Mouse (Mus musculus): Measurements from ENCODE around the gene Id2. TPM values are rescaled to one million over a fixed set of nuclear protein-coding genes. Genes with fewer than 3 reads are reported as not detected.

The Id2 gene
- total RNA-seq, 2 experiments from 2014 or later: 7.7 to 25.9 TPM

DNA sequence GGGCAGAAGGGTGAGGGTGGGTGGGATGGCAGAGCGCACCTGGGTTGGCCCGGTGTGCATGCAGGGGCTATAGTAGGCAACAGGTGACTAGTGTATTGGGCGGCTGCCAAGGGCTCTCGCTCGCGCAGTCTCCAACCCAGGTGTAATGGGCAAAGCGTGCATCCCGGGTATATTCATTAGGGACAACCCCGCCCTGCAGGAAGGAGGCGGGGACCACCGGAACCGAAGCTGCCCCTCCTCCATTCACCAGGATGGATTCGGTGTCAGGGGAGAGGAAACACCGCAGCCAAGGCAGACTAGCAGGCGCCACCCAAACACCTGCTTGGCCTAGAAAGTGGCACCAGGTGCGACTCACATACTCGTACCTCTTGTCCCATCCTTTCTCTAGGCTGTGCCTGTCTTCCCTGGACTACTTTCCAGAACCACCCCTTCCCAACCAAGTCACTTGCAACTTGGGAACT lies 4.2 kb downstream of the Id2 start:
- ATAC-seq (replicated peaks; ENCODE audit: low FRiP score, low TSS enrichment, poor library complexity, severe bottlenecking): no peak

DNA sequence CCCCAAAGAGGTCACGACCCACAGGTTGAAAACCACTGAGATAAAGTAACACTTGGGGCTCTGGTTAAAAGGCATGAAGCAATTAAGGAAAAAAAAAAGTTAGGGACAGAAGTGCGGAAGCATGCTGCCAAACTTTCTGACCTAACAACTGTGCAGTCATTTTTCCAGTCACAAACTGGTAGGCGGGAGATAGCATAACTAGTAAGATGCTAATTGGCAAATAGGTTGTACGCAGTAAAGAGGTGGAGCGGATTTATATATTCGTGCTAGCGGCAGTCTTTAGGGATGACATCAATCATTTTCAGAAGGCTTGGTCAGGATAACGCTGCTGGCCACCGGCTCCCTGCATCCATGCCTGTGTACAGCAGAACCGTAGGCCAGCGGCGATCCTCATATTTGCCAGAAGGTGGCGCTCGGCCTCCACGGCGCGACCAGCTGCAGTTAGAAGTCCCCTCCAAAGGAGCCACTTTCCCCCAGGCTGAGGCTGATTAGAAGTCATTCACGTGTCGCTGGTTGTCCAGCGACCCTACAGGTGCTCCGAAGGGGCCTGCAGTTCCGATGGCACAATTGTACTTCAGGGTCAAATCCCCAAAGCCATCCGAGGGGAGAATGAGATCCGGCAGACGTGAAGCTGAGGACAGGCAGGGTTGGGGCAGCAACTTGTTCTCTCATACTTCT lies 4.8 kb downstream of the Id2 start:
- ATAC-seq (replicated peaks; ENCODE audit: low FRiP score, low TSS enrichment, poor library complexity, severe bottlenecking): peak; percentile 58

- ATAC-seq (replicated peaks; ENCODE audit: low FRiP score, low TSS enrichment, poor library complexity, severe bottlenecking): no peak
These were observed 7.5 kb downstream of the Id2 start for GRCm38 (mm10) chr12:25089433-25089832.

DNA sequence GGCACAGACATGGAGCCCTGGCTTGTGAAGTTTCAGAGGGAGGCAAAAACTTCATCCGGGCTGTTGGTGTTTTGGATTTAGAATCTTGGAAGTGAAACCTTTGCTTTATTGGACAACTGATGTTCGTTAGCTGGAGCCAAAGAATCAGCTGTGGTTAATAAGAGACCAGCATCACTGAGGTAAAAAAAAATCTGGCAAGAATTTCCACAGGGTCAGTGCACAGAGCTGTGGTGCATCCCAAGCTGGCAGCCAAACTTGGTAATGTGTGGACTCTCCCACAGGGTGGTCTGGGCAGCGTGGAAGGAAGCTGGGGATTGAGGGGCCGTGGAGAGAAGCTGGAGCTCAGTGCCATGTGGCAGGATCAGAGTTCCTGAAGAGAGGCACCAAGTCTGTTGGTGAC lies 10.0 kb downstream of the Id2 start:
- ATAC-seq (replicated peaks; ENCODE audit: low FRiP score, low TSS enrichment, poor library complexity, severe bottlenecking): no peak

DNA sequence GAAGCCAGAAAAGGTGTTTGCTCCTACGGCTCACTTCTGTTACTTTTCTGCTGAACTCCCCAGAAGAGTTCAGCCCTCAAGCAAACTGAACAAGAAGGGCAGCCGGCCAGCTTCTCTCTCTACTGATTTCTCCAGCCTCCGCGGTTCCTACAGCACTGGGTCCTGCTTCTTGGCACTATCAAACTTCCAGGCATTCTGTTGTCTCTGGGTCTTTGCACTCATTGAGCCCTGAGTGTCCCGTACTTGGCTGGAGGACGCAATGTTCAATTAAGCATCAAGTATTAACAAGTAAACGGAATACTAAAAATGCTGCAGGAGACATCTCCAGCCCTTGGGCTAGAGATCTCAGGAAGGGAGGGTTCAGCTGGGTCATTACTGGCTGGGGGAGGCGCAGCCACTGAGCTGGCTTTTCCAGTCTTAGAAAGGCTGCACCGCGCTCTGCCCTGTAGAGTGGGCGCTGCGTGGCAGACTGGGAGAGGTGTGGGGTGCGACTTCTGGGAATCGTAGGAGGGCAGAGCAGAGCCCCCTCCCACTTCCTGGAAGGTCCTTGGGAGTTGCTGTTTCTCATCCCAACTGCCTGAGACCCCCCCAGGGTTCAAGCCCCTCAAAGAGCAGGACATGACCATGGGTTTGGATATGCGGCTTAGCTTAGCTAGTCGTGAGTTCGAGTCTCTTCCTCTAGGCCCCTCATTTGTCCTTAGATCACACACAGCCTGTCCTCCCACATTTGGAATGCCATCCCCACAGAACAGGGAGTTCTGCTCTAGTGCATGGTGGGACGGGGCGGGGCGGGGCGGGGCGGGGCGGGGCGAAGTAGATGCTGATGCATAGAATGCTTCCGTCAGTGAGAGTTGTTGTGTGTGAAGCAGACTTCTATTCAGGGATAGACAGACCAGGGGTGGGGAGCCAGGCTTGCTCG lies 13.4 kb downstream of the Id2 start:
- ATAC-seq (replicated peaks; ENCODE audit: low FRiP score, low TSS enrichment, poor library complexity, severe bottlenecking): no peak

DNA sequence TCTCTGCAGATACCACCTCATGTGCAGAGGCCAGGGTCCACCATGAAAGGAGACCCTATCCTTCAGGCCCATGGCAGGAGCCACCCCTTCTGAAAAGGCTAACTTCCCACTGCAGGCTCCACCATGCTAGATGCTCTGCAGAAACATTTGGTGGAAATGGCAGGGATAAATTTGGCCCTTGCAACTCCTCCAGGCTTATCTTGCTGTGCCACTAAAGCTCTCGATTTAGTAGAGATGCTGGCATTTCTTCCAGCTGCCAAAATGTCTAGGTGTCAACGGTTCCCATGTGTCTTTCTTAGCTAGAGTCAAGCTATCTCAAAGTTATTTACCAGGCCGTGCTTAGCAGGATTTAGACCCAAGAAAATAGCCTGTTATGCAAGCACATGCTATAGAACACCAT lies 22.6 kb downstream of the Id2 start:
- no peak for ATAC-seq (replicated peaks; ENCODE audit: low FRiP score, low TSS enrichment, poor library complexity, severe bottlenecking)

DNA sequence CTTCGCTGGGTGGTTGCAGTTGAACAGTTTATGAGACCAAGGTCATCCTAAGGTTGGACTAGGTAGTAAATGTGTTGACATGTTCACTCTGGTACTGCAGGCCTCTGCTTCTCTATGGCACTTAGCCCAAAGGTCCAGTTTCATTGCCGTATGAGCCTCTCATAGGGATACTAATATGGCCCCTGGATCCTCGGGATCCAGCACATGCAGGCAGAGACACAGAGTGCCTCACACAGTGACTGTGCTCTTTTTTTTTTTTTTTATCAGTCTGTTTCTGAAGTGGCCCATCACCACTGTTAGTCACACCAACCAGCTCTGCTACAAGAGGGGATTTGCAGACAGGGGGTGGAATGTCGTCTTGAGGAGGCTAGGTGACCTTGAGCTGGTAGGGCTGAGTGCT lies 23.6 kb downstream of the Id2 start:
- no peak for ATAC-seq (replicated peaks; ENCODE audit: low FRiP score, low TSS enrichment, poor library complexity, severe bottlenecking)

DNA sequence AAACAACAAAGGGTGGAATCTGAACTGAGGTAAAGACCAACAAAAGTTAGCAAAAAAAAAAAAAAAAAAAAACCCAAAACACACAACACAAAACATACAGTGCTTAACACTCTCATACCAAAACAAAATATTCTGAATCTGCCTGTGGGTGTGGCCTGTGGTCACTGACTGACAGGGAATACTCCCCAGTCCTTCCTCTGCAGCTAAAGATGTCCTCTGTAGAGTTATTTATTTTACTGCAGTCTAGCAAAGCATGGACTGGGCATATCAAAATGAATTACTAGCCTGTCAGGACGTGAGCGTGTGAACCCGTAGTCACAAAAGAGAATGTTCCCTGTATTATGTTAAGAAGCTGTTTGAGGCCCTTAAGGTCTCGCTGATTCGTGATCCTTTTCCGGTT lies 34.7 kb downstream of the Id2 start:
- ATAC-seq (replicated peaks; ENCODE audit: low FRiP score, low TSS enrichment, poor library complexity, severe bottlenecking): no peak

GRCm38 (mm10) chr12:25060901-25061300 lies 36.0 kb downstream of the Id2 start:
- no peak for ATAC-seq (replicated peaks; ENCODE audit: low FRiP score, low TSS enrichment, poor library complexity, severe bottlenecking)

DNA sequence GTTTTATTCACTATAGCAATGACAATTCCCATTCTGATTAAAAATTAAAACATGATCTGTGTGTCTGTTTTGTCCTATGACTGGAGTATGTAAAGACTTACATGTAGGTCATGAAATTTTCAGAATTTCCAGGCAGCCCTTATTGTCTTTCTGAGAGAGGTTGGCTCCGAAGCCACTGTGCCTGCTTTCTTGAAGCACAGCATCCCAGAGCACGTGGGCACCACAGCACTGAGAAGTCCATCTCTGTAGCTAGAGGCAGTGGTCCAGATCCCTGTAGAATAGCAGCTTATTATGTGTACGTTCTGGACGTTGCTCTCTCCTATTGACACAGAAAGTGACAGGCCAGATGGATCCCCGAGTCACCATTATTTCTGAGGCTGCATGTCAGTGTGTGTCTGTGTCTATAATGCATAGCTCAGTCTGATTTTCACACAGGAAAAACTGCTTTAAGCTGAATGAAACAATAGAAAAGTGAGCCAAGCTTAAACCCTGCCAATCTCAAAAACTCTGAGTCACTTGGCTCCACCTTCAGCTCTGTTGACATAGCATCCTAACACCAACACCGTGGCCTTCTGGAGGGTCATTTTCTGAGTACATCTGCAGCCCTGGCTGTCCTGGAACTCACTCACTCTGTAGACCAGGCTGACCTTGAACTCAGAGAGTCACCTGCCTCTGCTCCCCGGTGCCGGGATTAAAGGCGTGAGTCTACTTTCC lies 37.3 kb downstream of the Id2 start:
- ATAC-seq (replicated peaks; ENCODE audit: low FRiP score, low TSS enrichment, poor library complexity, severe bottlenecking): no peak

- no peak for ATAC-seq (replicated peaks; ENCODE audit: low FRiP score, low TSS enrichment, poor library complexity, severe bottlenecking)
These were observed 42.0 kb downstream of the Id2 start for GRCm38 (mm10) chr12:25054963-25055362.

GRCm38 (mm10) chr12:25054511-25054910 lies 42.4 kb downstream of the Id2 start:
- ATAC-seq (replicated peaks; ENCODE audit: low FRiP score, low TSS enrichment, poor library complexity, severe bottlenecking): peak; percentile 29; the same call in 1 of the 2 replicates

DNA sequence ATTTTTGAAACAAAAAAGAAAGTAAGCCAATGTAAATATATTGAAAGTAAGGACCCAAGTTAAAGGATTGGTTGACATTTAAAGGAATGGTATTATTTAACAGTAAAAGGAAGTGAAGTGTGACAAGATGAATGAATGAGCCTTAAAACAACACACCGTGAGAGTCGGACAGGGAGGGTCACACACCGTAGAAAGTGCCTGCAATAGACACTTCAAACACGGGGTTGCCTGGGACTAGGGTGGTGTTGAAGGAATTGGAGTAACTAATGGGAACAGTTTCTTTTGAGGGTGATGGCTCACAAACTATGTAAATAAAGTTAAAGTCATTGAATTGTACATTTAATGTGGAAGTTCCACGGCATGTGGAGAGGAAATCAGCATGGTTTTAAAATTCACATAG lies 47.7 kb downstream of the Id2 start:
- ATAC-seq (replicated peaks; ENCODE audit: low FRiP score, low TSS enrichment, poor library complexity, severe bottlenecking): no peak

GRCm38 (mm10) chr12:25044579-25044978 lies 52.4 kb downstream of the Id2 start:
- no peak for ATAC-seq (replicated peaks; ENCODE audit: low FRiP score, low TSS enrichment, poor library complexity, severe bottlenecking)

DNA sequence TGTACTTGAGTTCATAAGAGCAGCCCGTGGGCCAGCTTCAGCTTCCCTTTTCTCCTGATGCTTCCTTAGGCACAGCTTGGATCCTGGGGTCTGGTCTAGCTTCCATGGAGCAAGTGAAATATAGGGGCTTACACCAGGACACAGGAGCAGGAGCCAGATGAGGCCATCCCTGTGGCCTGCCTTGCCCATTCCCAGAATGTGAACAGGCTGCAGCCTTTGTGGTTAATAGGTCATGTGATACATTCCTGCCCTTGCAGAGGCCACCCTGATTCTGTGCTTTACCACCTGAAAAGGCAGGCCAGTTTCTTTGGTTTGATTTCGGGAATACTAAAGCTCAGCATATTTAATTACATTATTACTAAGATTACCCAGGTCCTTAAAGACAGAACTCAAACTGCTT lies 52.9 kb downstream of the Id2 start:
- ATAC-seq (replicated peaks; ENCODE audit: low FRiP score, low TSS enrichment, poor library complexity, severe bottlenecking): no peak

Other genes with a start within 250 kb of the Id2 start
- gene Kidins220, start 122.2 kb downstream of the Id2 start, total RNA-seq (2014; fragmentation: Nextera tagmentation): 45.2 and 63.7 TPM in 2 replicates
- gene Kidins220, start 122.2 kb downstream of the Id2 start, total RNA-seq (2017): 42.5 and 95.1 TPM in 2 replicates

Data from megakaryocyte-erythroid progenitor cell, adult 5-6 weeks (primary cell).